Mouse (Mus musculus) limb, embryonic 10.5 days (tissue): ENCODE results near the gene Schip1. TPM values are rescaled to one million over a fixed set of nuclear protein-coding genes. Genes with fewer than 3 reads are reported as not detected.

Experiments
- DNase-seq: peaks from one replicate; pipeline ENCODE4 v3.0.0-alpha.2; 2017; ENCODE audit warnings: low spot score
- H3K27ac ChIP-seq: fragments of 300-500 bp; sonication (generic); 2 replicates; pipeline ENCODE4 v1.5.1; 2016; ENCODE audit warnings: mild to moderate bottlenecking
- H3K27me3 ChIP-seq: fragments of 300-500 bp; sonication (generic); 2 replicates; pipeline ENCODE4 v1.6.1; 2016; ENCODE audit warnings: low read depth, mild to moderate bottlenecking; ENCODE audit not compliant: poor library complexity, severe bottlenecking
- H3K36me3 ChIP-seq: fragments of 300-500 bp; sonication (generic); 2 replicates; pipeline ENCODE4 v1.6.1; 2016; ENCODE audit warnings: mild to moderate bottlenecking, moderate library complexity
- H3K4me1 ChIP-seq: fragments of 300-500 bp; sonication (generic); 2 replicates; pipeline ENCODE4 v1.6.1; 2016
- H3K4me3 ChIP-seq: fragments of 300-500 bp; sonication (generic); 2 replicates; pipeline ENCODE4 v1.5.1; 2016; ENCODE audit warnings: mild to moderate bottlenecking, moderate library complexity
- H3K9me3 ChIP-seq: fragments of 300-500 bp; sonication (generic); replicated peaks from 2 replicates; pipeline ENCODE4 v1.6.1; 2016; ENCODE audit warnings: mild to moderate bottlenecking
- WGBS: fragments of 180-500 bp; shearing (Covaris S2); methylation state at CpG from one replicate; pipeline ENCODE4 v1.1.7; 2016; 5-methylcytosine and 5-hydroxymethylcytosine counted together
- polyA plus RNA-seq: library from polyadenylated mRNA; unstranded; fragments of >200 nt; fragmentation: Nextera tagmentation; extraction: Ambion mirVana; gene quantifications from 2 replicates; pipeline ENCODE4 v1.2.1, GENCODE M21; 2016

The Schip1 gene
- polyA plus RNA-seq, 1 experiment from 2014 or later = 28.9 TPM

DNA sequence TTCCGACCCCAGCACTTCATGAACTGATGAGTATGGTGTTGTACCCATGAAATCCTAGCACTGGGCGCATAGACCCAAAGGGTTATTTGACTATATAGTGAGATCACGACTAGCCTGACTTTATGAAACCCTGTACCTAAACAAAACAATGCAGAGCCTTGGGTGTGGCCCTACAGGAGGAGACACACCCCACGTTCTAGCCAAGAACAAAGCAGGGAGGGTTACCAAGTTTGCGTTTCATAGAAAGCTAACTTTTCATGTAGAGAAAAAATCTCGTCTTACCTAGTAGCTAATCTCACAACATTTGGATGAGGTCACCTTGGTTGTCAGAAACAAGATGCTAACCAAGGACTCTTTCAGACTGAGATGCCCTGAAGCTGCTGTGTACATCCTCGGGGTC, 411.7 kb downstream of the Schip1 start:
- H3K36me3 ChIP-seq = no peaks in the 10 kb centered on the region
- no peaks in the 10 kb centered on the region for H3K27me3 ChIP-seq
- 92% methylated on average over 7 of the region's 7 CpGs for WGBS
- H3K27ac ChIP-seq = no peak overlapping the region
- no peak overlapping the region for H3K4me3 ChIP-seq
- DNase-seq = no peak
- H3K4me1 ChIP-seq = peaks cover 6% of the 10 kb centered on the region
- no peaks in the 10 kb centered on the region for H3K9me3 ChIP-seq

DNA sequence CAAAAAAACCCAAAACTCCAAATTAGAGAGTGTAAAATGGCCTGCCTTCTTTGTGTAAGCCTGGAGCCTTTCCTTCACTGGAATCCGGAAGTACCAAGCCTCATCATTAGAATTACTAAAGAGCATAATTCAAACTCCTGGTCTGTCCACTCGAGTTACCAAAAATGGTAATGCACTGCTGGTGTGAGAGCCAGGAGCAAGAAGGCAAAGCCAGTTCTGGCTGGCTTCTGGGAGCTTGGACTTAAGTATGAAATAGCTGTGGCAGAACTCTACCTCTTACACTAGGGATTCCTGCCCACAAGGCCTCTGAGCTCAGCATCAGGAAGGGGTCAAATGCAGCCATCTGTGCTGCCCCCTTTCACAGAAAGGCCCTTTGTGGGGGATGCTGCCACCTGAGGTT, 412.9 kb downstream of the Schip1 start:
- H3K4me1 ChIP-seq = peaks cover 6% of the 10 kb centered on the region
- no peaks in the 10 kb centered on the region for H3K27me3 ChIP-seq
- H3K4me3 ChIP-seq = no peak overlapping the region
- peak overlapping the region; percentile 66; the same call in 1 of the 2 replicates for H3K27ac ChIP-seq
- H3K9me3 ChIP-seq = no peaks in the 10 kb centered on the region
- no peak for DNase-seq
- H3K36me3 ChIP-seq = no peaks in the 10 kb centered on the region
- WGBS = 60% methylated on average over 2 of the region's 2 CpGs

DNA sequence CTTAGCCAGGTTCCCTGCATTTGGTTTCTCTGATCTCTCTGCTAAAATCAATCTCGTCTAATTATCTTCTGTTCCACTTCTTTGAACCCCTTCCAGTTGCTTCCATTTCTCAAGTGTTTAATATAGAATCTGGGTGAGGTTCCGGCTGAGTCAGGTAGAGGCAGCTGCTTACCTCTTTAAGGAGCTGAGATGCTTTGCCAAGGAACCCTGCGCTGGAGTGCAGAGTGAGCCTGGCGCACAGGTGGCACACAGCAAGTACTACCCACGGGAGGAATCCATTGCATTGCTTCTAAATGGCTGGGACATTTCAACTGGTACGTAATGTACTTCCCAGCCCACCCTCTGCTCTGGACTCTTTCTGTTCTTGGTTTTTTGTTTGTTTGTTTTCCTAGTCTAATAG, 414.7 kb downstream of the Schip1 start:
- no peaks in the 10 kb centered on the region for H3K27me3 ChIP-seq
- H3K36me3 ChIP-seq = no peaks in the 10 kb centered on the region
- H3K4me1 ChIP-seq = peaks cover 10% of the 10 kb centered on the region
- H3K27ac ChIP-seq = no peak overlapping the region
- no peaks in the 10 kb centered on the region for H3K9me3 ChIP-seq
- WGBS = 88% methylated on average over 6 of the region's 6 CpGs
- no peak for DNase-seq
- no peak overlapping the region for H3K4me3 ChIP-seq

DNA sequence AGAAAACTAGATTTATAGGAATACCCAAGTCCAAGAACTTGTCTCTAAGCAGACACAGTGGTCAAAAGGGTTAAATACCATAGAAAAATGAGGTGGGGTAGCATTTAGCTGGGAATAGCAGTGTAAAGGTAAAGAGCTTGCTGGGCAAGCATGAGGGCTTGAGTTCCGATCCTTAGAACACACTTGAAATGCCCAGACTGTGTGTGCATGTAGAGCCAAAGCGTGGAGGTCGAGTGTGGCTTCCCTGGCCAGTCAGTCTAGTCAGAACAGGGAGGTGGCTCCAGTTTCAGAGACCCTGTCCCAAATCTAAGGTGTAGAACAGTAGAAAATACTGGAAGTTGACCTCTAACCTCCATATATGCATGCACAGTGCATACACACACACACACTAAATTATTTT, 418.9 kb downstream of the Schip1 start:
- Histone ChIP-seq H3K9me3 (no peaks in the 10 kb centered on the region), H3K27me3 (no peaks in the 10 kb centered on the region), H3K4me1 (peaks cover 17% of the 10 kb centered on the region), H3K4me3 (no peak overlapping the region), H3K27ac (no peak overlapping the region), H3K36me3 (no peaks in the 10 kb centered on the region)
- WGBS = 95% methylated on average over 3 of the region's 3 CpGs
- no peak for DNase-seq

DNA sequence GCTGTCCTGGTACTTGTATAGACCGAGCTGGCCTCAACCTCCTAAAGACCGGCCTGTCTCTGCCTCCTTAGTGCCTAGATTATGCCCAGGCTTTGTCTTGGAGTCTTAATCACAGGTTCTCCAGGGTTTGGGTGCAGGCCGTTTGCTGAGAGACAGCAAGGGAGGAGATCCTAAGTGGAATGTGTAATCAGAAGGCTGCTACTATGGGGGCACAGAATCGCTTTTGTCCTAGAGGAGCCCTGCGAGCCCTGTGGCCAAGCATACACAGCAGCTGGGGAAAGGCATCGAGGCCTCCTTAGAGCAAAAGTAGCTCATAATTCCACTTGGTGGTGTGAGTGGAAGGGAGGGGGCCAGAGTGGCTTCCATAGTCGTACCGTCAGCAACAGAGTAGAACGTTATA, 419.4 kb downstream of the Schip1 start:
- Histone ChIP-seq H3K36me3 (no peaks in the 10 kb centered on the region), H3K27me3 (no peaks in the 10 kb centered on the region), H3K9me3 (no peaks in the 10 kb centered on the region), H3K4me1 (peaks cover 22% of the 10 kb centered on the region), H3K4me3 (no peak overlapping the region), H3K27ac (no peak overlapping the region)
- WGBS = 92% methylated on average over 9 of the region's 9 CpGs
- DNase-seq = no peak

DNA sequence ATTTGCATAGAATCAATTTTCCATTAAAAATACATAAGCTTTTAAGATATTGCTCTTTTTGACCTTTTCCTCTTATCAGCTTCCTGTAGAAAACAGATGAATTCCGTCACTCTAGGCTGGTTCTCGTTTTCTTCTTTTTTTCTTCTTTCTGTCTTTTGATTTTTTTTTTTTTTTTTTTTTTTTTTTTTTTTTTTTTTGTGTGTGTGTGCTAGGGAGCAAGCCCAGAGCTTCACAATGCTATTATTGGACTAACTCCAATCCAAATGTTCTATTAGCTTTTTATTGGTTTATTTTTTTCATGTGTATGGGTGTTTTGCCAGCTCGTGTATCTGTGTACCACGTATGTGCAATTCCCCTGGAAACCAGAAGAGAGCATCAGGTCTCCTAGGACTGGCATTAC, 420.0 kb downstream of the Schip1 start:
- 86% methylated on average over 4 of the region's 4 CpGs for WGBS
- no peaks in the 10 kb centered on the region for H3K36me3 ChIP-seq
- DNase-seq = no peak
- H3K27ac ChIP-seq = no peak overlapping the region
- H3K4me3 ChIP-seq = no peak overlapping the region
- no peaks in the 10 kb centered on the region for H3K9me3 ChIP-seq
- peaks cover 25% of the 10 kb centered on the region for H3K4me1 ChIP-seq
- no peaks in the 10 kb centered on the region for H3K27me3 ChIP-seq

DNA sequence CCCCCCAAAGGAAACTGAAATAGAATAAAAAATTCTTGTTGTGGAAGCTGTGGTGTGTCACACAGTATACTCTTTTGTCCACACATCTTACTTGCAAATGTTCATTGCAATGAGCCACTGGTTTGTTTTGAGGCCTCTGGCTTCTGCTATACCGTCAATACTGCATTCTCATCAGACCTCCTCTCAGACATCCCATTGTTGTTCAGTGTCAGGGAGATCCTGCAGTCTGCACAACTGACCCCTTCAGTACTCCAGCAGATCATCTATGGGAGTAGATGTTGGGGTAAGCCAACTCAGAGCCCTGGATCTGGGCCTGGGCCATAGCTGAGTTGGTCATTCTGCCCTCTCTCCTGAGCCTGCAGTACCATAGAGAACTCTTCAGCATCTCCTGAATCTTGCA, 423.0 kb downstream of the Schip1 start:
- no peak for DNase-seq
- no peaks in the 10 kb centered on the region for H3K36me3 ChIP-seq
- no peaks in the 10 kb centered on the region for H3K9me3 ChIP-seq
- peaks cover 43% of the 10 kb centered on the region for H3K4me1 ChIP-seq
- H3K27ac ChIP-seq = peak overlapping the region; percentile 88
- 63% methylated on average over 1 of the region's 1 CpGs for WGBS
- peak overlapping the region; percentile 21; the same call in 1 of the 2 replicates for H3K4me3 ChIP-seq
- no peaks in the 10 kb centered on the region for H3K27me3 ChIP-seq

DNA sequence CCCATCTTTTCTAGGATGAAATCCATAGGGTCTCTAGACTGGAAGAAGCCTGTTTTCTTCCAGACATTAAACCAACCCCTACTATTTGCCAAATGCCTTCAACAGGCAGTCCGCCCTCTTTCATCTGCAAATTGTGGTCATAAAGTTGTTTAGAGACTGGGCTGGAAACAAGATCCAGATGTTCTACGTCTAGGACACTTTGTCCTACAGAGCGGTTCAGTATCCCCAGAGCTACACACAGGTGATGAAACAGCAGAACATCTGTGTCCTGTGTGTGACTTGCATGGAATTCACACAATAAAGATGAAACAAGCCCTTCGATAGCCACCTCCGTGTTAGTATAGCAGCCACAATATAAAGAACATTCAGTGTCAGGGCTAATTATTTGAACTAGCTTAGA, 423.7 kb downstream of the Schip1 start:
- peak overlapping the region; percentile 88 for H3K27ac ChIP-seq
- WGBS = 11% methylated on average over 5 of the region's 5 CpGs
- H3K9me3 ChIP-seq = no peaks in the 10 kb centered on the region
- H3K4me3 ChIP-seq = no peak overlapping the region
- H3K4me1 ChIP-seq = peaks cover 47% of the 10 kb centered on the region
- DNase-seq = no peak
- H3K27me3 ChIP-seq = no peaks in the 10 kb centered on the region
- H3K36me3 ChIP-seq = no peaks in the 10 kb centered on the region

DNA sequence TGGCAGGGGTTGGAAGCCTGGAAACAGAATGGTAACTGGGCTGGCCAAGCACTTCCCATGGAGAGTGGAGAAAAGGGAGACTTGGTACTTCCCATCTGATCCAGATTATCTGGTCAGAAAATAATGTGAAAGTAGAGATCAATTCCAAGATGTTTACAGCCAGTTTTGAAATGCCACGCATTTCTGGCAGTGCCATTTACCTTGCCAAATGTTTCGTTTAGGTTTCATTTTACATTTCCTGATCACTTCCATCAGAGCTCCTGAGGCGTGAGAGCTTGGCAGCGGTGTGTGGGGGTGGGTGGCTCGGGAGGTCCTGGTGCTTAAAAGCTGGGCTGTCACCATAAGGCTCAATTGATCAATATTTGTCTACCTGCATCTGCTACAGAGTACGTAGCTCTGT, 426.9 kb downstream of the Schip1 start:
- no peak for DNase-seq
- WGBS = 55% methylated on average over 6 of the region's 6 CpGs
- Histone ChIP-seq H3K27me3 (no peaks in the 10 kb centered on the region), H3K27ac (0 out of 2 replicates have a peak overlapping the region, but pooled peaks have one; percentile 94), H3K36me3 (no peaks in the 10 kb centered on the region), H3K4me3 (no peak overlapping the region), H3K4me1 (peaks cover 78% of the 10 kb centered on the region), H3K9me3 (no peaks in the 10 kb centered on the region)

DNA sequence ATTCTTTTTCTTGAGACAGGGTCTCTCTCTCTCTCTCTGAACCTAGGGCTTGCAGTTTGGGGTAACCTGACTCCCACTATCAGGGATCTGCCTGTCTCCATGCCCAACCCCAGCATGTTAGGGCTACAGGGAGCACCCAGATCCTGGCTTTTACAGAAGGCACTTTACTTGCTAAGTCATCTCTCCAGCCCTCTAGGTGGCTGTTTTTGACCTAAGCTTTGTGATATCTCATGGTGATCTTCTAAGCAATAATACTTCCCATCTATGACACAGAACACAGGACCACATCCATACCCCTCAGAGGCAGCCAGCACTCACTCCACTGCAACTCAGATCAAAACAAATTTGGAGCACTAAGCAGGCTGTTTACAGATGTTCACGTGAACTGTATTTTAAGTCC, 427.5 kb downstream of the Schip1 start:
- Histone ChIP-seq H3K4me1 (peaks cover 80% of the 10 kb centered on the region), H3K4me3 (no peak overlapping the region), H3K27me3 (no peaks in the 10 kb centered on the region), H3K36me3 (no peaks in the 10 kb centered on the region), H3K9me3 (no peaks in the 10 kb centered on the region), H3K27ac (peak overlapping the region; percentile 94)
- 41% methylated on average over 1 of the region's 1 CpGs for WGBS
- no peak for DNase-seq

DNA sequence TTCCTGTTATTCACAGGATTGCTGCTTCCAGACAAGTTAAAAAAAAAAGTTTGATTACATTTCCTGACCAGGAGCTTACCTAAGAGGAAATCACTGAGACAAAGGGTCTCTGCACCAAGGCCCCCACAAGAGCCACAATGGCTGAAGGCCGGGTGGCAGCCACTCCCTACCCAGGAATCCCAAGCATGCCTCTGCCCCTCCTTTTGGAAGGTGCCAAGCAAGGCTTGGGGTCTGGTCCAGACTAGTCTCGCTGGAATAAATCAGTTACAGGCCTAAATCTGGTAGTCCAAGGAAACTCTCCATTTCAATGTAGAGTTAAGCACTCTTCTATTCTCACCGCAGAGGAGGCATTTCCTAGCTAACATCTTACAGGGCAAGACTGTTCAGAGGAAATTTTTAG, 427.9 kb downstream of the Schip1 start:
- H3K9me3 ChIP-seq = no peaks in the 10 kb centered on the region
- H3K4me1 ChIP-seq = peaks cover 77% of the 10 kb centered on the region
- no peaks in the 10 kb centered on the region for H3K36me3 ChIP-seq
- no peaks in the 10 kb centered on the region for H3K27me3 ChIP-seq
- DNase-seq = no peak
- H3K27ac ChIP-seq = peak overlapping the region; percentile 94
- WGBS = 13% methylated on average over 3 of the region's 3 CpGs
- H3K4me3 ChIP-seq = peak overlapping the region; percentile 86; the same call in 1 of the 2 replicates

DNA sequence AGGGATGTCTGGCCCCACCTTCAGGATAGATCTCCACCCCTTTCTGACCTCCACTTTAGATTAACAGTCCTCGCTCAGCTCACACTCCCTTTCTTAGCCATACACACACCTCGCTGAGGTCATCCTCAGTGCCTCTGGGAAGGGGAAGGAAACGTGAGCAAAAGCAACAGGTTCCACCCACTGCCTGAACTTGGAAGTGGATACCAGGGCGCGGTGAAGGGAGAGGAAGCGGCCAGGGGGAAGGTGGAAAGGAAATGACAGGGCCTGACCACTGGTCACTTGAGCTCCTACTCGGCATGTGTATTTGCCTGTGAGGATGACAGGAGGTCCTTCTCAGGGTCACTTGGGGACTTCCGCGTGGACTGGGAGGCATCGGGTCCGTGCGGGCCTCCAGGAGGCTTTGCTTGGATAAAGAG, 428.6 kb downstream of the Schip1 start:
- 1% methylated on average over 12 of the region's 12 CpGs for WGBS
- Histone ChIP-seq H3K4me3 (peak overlapping the region; percentile 86), H3K27ac (peak overlapping the region; percentile 94), H3K9me3 (no peaks in the 10 kb centered on the region), H3K27me3 (no peaks in the 10 kb centered on the region), H3K36me3 (0 out of 2 replicates have a peak, but pooled peaks cover under 1% of the 10 kb centered on the region), H3K4me1 (peaks cover 70% of the 10 kb centered on the region)
- no peak for DNase-seq

DNA sequence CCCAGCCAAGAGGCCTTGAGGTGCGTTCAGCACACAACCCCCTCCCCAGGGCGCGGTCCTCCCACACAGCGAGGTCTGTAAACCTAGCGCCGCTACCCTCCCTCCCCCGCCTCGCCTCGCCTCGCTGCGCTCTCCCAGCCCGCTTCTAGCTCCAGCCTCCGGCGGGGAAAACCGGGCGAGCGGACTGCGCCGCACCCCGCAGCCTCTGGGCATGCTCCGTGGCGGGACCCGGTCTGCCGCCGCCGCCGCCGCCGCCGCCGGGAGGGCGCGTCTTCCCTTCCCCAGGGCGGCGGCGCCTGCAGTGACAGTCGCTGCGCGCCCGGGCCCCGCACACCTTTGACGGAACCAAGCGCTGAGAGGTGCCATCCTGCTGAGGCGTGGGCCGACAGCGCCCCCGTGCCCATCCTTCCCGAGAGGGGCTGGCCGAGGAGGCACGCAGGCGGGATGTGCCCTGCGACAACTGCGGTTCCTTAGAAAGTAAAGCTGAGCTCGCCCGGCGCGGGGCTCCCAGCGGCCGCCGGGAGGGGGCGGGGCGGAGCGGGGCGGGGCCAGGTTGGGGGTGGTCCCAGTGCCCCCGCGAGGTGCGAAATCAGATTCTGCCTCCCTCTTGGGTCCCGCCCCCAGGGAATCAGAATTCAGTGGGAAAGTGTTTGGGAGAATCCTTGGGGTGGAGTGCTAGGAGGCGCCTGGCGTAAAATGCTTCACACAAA, 429.1 kb downstream of the Schip1 start:
- 0 out of 2 replicates have a peak, but pooled peaks cover 4% of the 10 kb centered on the region for H3K36me3 ChIP-seq
- H3K9me3 ChIP-seq = no peaks in the 10 kb centered on the region
- under 1% methylated on average over 70 of the region's 70 CpGs for WGBS
- peaks cover 65% of the 10 kb centered on the region for H3K4me1 ChIP-seq
- peak overlapping the region; percentile 86 for H3K4me3 ChIP-seq
- no peaks in the 10 kb centered on the region for H3K27me3 ChIP-seq
- peak; percentile 90 for DNase-seq
- peak overlapping the region; percentile 94 for H3K27ac ChIP-seq
